Mouse (Mus musculus) thymus, postnatal 36 days (tissue): Measurements from ENCODE around the gene Rufy1.
"Not testable (repeated sequence)": the region's sequence is repeated elsewhere in the genome, so short reads cannot be mapped to it uniquely, and the experiment has no call there.

Experiments used
- DNase-seq, 2 experiments: peaks; one replicate each; pipeline ENCODE4 v3.0.0; 2022; ENCODE audit warnings: mixed read lengths in 2 of 2

Rufy1 gene

GRCm38 (mm10) chr11:50376911-50377891 lies 53.7 kb downstream of the Rufy1 start, which contains the start of gene Hnrnph1:
Gene Hnrnph1 (plus strand): TSS chr11:50376990.
- peak; percentile 98 to 99 for DNase-seq

GRCm38 (mm10) chr11:50376156-50376790 lies 54.7 kb downstream of the Rufy1 start:
- peak in 1 of 2 experiments; percentile 11 for DNase-seq

- no peak for DNase-seq
These were observed 55.5 kb downstream of the Rufy1 start for GRCm38 (mm10) chr11:50375421-50375820.

GRCm38 (mm10) chr11:50374286-50375015 lies 56.5 kb downstream of the Rufy1 start:
- no peak for DNase-seq

- DNase-seq, result no peak
These were observed 57.3 kb downstream of the Rufy1 start for GRCm38 (mm10) chr11:50373621-50374020.

- DNase-seq, result no peak
These were observed 57.8 kb downstream of the Rufy1 start for GRCm38 (mm10) chr11:50373086-50373485.

- DNase-seq, result no peak
These were observed 59.0 kb downstream of the Rufy1 start for GRCm38 (mm10) chr11:50371911-50372310.

GRCm38 (mm10) chr11:50371399-50371841 lies 59.5 kb downstream of the Rufy1 start:
- DNase-seq, result peak; percentile 65

- DNase-seq, result no peak
These were observed 60.0 kb downstream of the Rufy1 start for GRCm38 (mm10) chr11:50370969-50371368.

- no peak for DNase-seq
These were observed 61.5 kb downstream of the Rufy1 start for GRCm38 (mm10) chr11:50369360-50369911.

GRCm38 (mm10) chr11:50367531-50367930 lies 63.4 kb downstream of the Rufy1 start:
- no peak for DNase-seq

- no peak for DNase-seq
These were observed 65.6 kb downstream of the Rufy1 start for GRCm38 (mm10) chr11:50365322-50365721.

GRCm38 (mm10) chr11:50364548-50364947 lies 66.4 kb downstream of the Rufy1 start:
- peak; percentile 57 to 60 for DNase-seq

- not testable (repeated sequence) for DNase-seq
These were observed 69.6 kb downstream of the Rufy1 start for GRCm38 (mm10) chr11:50361282-50361681.

- peak; percentile 27 to 38 for DNase-seq
These were observed 71.7 kb downstream of the Rufy1 start for GRCm38 (mm10) chr11:50358950-50359861.

- DNase-seq, result no peak
These were observed 75.5 kb downstream of the Rufy1 start for GRCm38 (mm10) chr11:50355395-50355794.

GRCm38 (mm10) chr11:50354851-50355250 lies 76.1 kb downstream of the Rufy1 start:
- no peak for DNase-seq

- DNase-seq, result no peak
These were observed 76.8 kb downstream of the Rufy1 start, which contains the start of gene Cby3 for GRCm38 (mm10) chr11:50354162-50354561. Gene Cby3 (plus strand): TSS chr11:50354462.

GRCm38 (mm10) chr11:50352177-50352576 lies 78.7 kb downstream of the Rufy1 start:
- DNase-seq, result no peak

GRCm38 (mm10) chr11:50346256-50347032 lies 84.5 kb downstream of the Rufy1 start:
- DNase-seq, result no peak

GRCm38 (mm10) chr11:50345486-50345885 lies 85.4 kb downstream of the Rufy1 start:
- no peak for DNase-seq
